Mouse (Mus musculus) frontal cortex, adult 2 months (tissue): ENCODE data around the gene Nfix. TPM values are rescaled to one million over a fixed set of nuclear protein-coding genes. Genes with fewer than 3 reads are reported as not detected.
A peak's percentile ranks its signal among the peaks of the same experiment; 100 is the strongest.

Source experiments
- DNase-seq, 2 experiments: peaks; one replicate each; pipeline ENCODE4 v3.0.0; 2022; ENCODE audit warnings: low spot score in 1 of 2; ENCODE audit errors: extremely low spot score in 1 of 2
- polyA plus RNA-seq: library from polyadenylated mRNA; depleted of rRNA; stranded (reverse); fragments of >200 nt; gene quantifications from 2 replicates; pipeline ENCODE4 v1.2.3, GENCODE M21; 2012

The Nfix gene
- polyA plus RNA-seq, 1 experiment: 51.3 TPM

DNA sequence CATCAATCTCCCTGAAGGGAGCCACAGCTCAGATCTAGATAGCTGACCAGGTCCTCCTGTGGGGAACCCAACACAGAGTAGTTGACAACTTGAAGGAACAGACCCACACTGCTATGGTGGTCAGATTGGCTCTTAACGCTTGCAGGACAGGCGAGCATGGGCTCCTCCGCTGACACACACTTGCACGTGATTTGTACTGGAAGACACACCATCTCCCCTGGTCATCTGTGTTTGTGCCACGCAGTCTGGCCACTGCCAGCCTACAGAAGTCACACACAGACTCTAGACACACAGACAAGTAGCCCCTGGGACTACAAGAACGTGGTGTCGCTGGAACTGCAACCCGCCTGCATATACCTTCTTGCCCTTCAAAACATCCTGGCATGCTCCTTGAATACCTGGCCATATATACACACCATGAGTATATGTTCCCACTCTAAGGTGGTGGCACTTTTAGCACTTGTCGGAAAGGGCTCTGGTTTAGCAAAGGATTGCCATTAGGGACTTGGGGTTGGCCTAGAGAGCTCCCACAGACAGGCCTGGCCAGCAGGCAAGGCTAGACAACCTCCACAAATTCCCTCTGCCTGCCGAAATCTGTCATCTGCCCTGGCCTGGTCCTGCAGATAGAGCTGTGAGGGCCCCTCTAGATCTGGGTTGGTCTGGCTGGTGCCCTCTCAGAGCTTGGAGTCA, 1.6 kb downstream of the Nfix start:
- no peak for DNase-seq

DNA sequence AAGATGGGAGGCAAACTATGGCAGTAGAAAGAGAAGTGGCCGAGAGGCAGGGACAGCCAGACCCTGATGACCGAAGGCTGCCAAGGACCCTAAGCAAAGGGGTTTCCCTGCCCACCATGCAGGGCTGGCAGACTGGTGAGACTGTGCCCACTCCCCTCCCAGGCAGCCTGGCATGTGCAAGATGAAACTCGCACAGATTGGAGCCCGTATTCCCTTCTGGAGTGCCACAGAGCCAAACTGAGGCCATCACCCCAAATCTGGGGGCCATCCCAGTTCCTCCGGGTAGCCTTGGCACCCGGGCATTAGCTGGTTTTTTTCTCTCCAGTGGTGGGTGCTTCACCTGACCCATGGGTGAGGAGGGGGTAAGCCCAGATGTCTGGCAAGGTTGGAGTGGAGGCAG, 2.2 kb downstream of the Nfix start:
- no peak for DNase-seq

DNA sequence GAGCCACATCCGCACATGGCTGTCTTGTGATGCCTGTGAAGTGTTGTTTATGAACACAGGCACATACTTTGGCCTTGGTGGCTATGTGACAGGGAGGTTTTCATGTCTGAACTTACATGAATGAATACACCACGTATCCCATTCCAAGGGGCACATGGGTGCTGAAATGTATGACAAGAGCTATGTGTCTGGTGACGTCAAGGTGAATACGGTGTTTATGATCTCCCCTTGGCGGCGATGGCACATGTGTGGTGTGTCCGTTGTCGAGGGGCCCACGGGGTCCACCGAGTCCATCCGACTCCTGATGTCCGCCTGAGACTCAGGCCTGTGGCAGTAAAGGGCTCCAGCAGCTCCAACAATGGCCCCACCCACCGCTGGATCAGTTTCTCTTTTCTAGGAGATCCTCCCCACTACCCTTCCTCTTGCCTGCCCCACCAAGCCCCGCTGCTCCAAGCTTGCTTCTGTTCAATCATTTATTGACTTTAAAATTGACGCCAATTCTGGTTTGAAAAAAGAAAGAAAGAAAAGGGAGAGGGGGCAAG, 2.8 kb downstream of the Nfix start:
- no peak for DNase-seq

DNA sequence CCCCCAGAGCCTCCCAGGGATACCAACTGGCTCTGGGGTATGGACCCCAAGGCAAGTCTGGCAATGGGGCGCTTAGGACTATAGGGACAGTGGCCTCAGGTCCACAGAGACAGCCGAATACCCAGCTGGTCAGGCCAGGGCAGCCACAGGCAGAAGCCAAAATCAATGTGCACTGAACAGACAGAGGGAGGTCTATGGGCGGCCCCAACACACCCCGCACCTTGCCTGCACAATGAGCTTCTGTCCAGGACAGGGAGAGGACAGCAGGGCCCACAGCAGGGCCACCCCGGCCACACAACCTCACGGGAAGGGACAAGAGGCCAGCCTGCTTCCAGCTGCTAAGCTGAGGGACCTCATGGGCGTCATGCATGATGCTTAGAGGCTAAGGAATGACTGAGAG, 5.7 kb downstream of the Nfix start:
- DNase-seq: no peak

DNA sequence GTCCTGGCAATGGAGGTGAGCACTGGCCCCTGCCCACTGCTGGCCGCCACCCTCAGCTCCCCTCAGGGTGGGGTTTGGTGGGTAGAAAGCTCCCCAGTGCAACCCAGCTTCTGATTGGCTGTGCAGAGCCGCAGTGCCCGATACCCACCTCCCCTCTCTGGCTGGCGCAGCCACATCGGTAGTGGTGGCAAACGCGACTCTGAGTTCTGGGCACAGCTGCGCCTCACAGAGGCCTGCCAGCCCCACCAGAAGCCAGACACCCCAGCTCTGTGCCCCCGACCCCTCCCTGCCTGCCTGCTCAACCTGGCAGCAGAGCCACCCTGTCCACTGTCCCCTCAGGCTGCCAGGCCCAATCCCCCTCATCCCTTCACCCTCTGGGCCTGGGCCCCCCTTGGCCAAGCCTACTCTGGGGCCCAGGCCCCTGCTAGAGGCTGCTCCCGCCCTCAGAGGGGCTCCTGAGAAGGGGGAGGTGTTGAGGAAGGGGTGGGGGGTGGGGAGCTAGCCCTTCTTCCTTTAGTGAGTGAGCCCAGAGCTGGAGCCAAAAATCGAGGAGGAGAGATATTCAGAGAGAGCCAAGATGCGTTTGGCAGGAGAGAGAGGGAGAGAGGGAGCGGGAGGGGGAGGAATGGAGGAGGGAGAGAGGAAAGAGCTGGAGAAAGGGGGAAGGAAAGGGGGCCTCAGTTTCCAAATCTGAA, 6.2 kb downstream of the Nfix start:
- peak in 1 of 2 experiments; percentile 76 for DNase-seq

DNA sequence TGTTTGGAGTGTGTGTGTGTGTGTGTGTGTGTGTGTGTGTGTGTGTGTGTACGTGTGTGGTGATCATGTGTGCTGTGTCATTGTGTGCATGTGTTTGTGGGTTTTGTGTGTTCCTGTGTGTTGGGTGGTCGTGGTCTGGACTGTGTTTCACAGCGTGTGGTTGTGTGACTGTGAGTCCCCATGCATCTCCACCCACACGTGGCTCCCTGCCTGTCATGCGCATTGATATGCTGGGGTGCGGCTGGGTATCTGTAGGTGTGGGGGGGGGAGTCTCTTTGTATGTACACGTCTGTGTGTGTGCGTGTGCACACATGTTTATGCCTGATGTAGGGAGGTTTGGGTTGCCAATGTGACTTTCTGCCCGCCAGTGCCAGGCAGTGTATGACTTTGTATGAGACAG, 7.0 kb downstream of the Nfix start:
- no peak for DNase-seq

DNA sequence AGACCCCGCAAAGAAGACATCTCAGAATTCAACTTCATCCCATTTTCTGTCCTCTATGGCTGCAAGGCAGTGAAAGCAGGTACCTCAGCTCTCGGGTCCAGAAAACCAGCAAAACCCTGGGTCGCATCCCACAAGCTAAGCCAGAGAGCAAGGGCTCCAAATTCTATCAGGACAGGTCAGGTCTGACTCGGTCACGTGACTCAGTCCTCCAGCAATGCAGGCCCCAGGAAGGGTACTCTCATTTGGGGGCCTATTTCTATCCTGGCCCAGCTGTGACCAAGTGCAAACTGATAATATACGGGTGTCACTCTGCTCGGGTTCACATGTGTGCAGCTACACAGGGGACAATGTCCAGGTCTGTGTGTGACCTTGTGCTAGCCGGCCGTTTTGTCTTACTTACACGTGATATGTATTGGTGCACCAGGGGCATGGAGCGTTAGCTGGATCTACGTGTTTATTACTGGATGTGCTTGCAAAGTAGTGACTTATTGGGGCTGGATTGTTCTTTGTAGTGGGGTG, 7.7 kb downstream of the Nfix start:
- no peak for DNase-seq

DNA sequence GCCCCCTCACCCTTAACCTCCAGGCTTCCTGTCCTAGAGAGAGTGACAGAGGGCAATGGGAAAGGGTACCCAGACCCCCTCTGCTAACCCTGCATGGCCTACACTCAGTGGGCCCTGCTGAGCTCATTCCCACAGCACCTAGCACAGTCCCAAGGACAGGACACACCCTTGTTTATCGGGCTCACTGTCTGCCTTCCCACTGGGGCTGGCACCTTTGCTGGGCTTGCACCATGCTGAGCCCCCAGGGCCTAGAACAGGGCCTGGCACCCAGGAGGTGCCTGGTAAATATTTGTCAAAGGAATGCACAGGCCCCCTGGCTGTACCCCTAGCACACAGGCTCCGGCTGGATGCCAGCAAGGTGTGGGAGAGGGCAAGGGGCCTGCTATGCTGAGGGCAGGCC, 9.6 kb downstream of the Nfix start:
- DNase-seq: no peak

DNA sequence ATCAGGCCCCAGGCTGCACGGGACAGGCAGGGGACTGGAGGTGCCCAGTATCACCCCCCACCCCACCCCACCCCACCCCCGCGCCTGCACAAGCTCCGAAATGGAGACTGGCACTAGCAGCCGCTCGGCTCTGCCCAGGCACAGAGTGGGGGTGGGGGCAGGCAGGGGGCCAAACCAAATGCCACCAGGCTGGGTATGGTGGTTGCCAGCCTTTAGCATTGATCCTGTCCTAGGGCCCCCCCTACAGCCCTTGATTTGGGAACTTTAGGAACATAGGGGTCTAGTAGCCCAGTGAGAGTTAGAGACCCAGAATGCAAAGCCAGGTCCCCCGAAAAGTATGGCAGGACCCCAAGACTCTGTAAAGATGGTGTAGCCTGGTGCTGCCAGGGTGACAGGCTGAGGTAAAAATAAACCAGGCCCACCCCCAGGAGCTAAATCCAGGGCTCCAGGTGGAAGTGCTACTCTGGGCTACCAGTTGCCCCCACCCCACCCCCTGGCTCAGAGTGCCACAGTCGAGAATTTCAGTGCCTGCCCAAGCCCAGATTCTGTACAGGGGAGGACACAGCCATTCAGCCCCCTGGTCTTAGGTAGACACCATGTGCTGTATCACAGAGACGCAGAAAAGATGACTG, 10.2 kb downstream of the Nfix start:
- DNase-seq: no peak

DNA sequence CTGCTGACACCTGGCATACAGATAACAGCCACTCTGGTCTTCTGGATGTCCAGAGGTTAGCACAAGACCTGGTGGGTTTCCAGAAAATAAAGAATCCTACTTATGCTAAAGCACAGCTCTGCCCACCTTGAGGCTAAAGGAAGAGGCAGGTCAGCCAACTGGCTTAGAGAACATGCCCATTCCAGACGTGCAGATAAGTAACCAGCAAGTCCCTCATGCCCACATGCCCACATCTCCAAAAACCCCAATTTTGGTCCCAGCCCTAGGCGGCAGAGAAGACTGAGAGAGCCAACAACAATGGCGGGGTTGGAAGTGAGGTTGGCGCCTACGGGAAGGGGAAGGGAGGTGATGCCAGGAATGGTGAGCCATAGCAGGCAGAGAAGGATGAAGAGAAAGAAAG, 10.8 kb downstream of the Nfix start:
- DNase-seq: no peak

DNA sequence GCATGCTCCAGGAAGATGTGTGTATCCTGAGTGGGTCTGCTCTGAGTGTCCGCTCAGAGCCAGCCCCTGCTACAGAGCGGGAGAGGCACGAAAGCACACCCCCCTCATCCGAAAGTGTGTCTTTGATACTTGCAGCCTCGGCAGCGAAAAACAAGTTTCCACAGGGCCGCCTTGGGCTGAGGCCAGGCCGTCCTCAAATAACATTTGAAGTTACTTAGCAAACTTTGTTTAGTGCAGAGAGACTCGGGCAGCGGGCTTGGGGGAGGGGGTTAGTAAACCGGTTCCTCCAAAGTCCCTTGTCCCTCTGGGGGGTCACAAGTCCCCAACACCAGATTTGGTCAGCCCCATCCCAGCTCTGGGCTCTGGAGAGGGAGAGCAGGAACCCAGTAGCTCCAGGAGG, 11.2 kb downstream of the Nfix start:
- peak in 1 of 2 experiments; percentile 71 for DNase-seq

DNA sequence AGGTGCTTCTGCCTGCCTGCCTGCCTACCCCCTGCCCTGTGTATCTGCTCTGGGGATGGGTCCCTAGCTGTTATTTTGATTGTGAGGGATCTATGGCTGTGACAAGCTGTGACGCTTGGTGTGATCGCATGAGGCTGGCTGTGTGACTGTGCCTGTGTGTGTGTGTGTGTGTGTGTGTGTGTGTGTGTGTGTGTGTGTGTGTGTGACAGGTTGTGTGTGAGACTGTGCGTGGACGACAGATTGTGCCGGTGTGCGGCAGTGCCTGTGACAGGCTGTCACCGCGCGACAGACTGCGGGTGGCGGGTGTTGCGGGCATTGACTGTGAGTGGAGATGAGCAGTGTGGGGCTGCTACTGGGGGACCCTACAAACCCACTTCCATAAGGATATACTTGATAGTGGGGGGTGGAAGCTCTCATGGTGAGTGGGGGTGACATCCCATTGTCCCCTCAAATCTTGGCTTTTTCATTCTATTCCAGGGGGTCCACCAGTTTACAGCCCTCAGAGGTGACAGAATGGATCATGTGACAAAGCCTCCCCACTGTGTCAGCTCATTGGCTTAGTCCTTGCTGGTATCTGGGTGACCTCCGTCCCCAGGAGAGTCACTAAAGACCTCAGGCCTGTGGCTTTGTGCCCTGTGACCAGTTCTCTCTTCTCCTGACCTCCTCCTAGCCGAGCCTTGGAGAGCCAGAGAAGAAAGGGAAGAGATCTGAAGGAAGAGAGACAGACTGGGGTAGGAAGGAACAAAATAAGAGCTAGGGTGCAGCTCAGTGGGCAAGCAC, 12.4 kb downstream of the Nfix start:
- DNase-seq: no peak

DNA sequence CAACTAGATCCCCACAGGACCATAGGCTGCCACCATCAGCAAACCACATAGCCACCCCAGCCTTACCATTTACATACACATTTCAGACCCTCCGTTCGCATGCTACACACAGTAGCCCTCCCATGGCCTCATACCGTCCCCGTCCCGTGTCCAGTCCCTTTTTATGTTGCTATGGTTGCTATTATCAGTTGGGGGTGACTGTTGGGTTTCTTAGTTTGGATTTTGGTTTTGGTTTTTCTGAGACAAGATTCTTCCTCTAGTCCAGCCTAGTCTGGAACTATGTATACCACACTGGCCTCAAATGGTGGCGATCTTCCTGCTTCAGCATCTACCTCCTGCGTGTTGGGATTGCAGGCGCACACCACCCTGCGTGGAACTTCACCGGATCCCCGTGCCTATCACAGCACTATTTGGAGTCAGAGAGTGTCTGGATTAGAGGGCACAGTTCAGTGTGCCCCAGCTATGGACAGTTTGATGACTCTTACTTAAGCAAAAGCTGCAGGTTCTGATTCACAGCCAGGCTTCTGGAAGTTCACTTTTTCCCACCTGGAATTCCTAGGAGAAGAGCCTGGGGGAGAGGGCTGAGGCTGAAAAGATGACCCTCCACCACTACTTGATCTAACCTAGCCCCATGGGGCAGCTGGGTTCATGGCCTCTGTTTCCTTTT, 13.2 kb downstream of the Nfix start:
- DNase-seq: no peak

DNA sequence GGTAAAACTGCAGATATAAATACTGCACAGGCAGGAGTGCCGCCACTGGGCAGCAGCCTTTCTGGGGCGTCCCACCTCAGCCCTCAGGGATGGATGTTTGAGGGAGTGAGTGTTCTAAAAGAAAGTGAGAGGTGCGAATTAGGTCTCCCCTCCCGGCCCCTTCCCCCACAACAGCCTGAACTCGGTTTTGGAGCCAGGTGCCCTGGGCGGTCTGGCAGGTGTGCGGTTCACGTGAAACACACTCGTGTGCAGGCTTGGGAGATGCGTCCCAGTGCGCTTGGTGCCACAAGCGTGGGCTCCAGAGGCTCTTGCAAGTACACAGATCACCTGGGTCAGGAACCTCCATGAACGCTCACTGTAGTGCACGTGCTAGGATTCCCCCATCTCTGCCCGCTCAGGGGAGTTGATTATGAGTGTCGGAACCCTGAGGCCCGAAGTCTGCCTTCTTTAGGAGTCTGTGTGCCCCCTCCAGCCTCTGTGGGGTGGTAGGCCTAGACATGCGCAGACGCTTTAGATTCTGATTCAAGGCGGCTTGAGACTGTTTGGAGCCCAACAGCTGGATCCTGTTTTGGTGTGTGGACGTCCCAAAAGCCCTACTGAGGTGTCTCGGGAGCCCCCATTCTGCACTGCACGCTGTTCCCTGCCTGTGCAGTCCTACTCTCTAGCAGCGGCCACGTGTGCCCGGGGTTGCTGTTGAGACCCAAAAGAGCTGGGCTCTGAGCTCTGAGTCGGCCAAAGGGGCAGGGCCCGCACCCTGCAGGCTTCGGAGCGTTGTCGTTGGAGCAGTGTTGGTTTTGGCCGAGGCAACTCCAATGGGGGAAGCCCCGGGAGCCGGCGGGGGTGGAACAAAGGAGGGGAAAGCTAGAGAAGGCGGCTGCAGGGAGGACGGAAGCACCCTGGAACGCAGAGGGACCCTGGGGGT, 14.1 kb downstream of the Nfix start:
- DNase-seq: no peak

DNA sequence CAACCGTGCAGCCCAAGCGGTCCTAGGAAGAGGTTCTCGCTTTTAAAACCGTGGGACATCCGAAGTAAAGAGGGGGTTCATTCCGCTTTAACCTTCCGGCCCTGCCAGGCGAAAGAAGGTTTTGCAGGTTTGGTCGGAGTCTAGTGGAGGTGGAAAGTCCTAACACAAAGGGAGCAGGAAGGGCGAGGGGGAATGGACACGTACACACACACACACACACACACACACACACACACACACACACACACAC, 14.7 kb downstream of the Nfix start:
- no peak for DNase-seq

DNA sequence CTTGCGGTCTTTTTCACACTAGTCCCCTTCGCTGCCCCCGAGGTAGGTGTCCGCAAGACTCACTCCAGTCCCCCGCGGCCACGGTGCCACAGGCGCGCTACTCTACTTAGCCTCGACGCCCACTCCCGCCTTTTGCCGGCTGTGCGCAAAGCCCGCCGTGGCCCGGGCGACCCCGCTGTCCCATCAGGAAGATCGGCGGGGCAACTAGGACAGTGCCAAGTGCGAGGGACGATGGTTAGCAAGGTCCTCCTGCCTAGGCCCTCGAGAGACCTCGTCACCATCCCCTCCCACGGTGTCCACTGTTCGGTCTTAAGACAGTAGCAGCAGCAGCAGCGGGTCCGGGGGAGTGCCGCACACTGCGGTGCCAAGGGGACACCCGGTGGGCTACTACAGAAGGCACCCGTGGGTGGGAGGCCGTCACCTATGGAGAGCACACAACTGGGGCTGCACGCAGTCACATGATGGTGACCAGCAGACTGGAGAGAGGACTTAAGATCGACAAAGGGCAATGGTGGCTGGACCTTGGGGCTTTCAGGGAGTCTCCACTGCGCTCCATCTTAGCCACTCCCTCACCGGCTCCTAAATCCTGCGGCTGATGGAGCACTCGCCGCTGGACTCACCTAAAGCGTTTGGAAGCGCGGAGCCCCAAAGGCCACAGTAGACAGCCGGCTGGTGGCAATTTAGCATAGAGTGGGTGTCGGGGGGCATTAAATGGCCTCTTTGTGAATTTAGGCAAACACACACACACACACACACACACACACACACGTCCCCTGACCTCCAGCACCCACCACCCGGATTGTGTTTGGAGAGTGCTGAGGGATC, 15.3 kb downstream of the Nfix start:
- no peak for DNase-seq

DNA sequence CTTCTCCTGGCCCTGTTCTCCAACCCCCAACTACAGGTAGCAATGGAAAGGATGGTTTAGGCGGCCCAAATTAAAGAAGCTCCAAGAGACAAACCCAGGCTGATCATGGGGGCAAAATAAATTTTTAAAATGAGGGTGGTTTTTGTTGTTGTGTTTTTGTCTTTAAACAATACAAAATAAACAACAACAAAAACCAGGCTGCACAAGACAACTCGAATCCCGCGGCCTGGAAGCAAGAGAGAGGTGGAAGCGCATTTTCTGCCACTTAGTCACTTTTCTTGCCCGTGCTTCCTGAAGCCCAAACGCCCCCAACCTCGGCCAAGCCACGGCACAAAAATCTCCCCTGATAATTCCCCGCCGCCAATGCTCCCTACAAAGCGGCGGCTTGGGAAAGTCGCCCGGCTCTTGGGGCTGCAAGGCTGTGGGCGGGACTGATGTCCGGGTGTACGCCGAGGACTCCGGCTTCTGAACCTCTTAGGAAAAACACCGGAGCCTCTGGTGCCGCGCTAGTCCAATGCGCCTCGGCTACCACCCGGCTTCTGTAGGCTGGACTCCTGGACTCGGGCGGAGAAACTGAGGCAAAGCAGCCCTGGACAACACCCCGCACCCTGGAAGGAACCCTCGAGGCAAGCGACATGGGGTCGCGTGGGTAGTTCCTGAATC, 16.1 kb downstream of the Nfix start:
- no peak for DNase-seq
